Mouse (Mus musculus): ENCODE results near the gene Trpm4.
"Not testable (repeated sequence)": the region's sequence is repeated elsewhere in the genome, so short reads cannot be mapped to it uniquely, and the experiment has no call there.

The Trpm4 gene

DNA sequence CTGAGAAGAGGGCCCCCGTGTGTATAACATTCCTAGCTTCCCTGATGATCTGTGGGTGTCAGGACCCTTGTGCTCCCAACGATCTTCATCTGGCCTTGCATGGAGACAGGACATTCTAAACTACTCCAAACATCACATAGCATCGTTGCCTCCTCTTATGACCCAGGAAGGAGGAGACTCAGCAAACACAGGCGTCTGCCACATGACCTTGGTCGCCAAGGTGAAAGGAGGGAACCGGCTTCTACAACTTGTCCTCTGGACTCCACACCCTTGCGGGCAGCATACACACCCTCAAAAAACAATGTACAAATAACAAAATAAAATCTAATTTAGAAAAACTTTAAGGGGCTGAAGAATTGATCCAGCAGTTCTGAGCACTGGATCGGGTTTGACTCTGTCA, 21.6 kb downstream of the Trpm4 start:
- no peak for DNase-seq (ENCODE audit: low spot score)

DNA sequence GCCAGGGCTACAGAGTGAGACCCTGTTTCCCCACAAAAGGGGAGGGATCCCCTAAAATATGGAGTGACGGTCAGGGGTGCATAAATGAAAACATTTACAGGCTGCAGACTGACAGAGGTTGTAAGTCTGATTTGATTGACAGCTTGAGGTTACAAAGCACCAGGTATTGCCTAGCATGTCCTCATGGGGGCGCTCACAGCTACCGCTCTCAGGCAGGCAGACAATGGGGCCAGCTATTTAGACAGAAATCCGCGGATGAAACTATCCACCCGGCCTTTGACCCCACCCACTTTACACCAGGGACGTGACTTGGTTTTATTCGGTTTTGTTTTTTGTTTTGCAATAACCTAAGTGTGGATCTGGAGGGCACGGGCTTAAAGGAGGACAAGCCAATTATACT, 24.1 kb downstream of the Trpm4 start:
- no peak for DNase-seq (ENCODE audit: low spot score)

DNA sequence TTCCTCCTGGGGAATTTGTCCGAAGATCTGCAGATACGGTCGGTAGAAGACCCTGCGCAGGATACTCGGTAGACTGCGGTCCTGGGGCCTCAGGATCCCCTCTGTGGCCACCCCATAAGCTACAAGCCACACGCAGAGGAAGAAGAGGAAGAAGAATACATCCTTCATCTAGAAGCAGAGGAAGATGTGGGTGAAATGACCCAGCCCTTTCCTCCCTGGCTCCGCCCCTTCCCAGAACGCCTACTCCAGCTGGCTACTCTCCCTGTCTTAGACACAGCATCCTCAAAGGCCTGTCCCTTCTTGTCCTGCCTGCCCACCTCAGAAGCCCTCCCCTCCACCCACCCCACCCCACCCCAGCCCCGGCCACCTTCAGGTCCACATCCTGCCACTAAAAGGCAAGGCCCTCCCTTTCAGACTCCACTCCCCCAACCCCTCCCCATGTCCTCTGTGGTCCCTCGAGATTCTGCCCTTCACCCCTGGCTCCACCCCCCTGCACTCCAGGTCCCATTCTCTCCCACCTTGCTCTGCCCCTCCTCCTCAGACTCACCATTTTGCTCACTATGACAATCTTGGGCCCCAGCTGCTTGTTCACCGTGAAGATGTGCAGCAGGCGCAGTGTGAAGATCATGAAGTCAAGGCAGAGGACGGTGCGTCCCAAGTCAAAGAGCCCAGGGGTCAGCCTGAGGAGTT, 24.9 kb downstream of the Trpm4 start:
- DNase-seq (ENCODE audit: low spot score): no peak

DNA sequence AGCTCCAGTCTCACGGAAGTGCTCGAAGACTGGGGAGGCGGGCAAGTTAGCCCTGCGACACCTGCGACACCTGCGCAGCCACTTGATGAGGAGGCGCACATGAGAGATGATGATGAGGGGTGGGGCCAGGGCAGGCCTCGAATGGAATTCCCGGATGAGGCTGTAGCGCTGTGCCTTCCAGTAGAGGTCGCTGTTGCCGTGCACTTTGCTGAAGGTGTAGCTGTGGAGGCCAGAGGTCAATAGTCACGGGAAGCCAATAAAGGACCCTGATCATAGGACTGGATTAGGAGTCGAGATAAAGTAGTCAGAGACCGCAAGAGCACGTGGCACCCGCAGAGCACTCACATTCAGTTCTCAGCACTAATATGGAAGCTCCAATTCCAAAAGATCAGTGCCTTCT, 28.3 kb downstream of the Trpm4 start:
- no peak for DNase-seq (ENCODE audit: low spot score)

DNA sequence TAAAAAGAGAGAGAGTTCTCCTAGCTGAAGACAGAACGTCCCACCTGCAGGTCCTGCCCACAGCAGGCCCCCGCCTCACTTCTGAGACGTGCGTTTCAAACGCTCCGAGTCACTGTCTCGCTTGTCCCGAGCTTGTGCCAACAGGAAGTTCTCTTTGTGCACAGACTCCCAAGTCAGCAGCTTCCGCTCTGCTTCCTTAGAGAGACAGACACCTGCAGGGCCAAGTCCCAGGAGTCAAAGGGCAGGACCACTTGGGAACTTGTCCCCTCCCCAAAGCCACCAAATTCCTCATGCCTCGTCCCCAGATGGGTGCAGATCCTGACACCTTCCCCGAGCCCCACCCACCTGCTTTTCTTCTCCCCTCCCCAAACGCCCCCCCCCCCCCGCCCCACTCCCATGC, 28.7 kb downstream of the Trpm4 start:
- DNase-seq (ENCODE audit: low spot score): no peak

DNA sequence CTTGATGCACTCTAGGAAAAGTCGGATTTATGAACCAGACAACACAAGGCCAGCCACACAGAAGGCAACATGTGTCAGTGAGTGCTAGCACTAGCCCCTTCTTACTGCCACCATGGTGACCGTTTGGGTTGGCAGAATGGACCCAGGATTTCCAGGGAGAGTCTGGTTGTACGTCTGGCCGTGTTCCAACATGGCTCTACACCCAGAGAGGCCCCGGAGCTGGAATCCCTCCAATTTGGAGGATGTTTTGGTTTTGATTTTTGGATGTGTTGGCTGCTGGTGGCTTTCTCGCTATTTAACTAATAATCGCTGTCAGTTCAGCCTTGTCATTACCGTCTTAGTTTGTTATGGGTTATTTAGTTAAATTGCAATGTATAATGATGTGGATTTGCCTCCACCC, 31.0 kb downstream of the Trpm4 start:
- no peak for DNase-seq (ENCODE audit: low spot score)

DNA sequence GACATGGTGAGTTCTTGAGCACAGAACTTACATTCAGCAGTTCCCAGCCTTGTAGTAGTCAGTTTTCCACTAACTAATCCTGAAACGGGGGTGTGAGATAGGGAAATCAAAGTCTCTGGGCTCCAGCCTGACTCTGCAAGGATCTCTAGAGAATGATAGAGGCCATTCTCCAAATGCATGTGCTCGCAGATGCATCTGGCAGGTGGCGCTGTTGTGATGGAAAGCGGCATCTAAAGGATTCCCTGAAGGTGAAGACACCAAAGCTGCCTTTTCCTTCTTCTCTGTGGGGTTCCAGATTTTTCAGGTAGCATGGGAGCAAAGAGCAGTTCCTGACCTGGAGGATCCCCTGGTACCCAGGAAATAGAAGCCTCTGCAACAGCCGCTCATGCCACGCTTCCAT, 33.3 kb downstream of the Trpm4 start:
- no peak for DNase-seq (ENCODE audit: low spot score)

DNA sequence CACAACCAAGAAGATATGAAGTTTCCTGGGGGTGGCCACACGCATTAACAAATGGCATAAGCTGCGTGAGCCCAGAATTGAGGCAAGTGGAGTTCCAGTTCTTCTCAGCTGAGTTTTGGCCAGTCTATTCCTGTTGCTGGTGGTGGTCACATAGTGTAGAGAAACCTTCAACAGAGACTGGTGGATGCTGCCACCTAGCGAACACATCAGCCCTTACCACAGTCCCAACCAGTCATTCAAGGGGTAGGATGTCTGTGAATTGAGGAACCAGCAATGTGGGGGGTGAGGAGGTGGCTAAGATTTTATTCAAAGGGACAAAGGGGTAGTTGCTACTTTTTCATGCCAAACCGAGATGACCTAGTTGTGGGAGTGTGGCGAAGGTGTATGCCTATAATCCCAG, 33.8 kb downstream of the Trpm4 start:
- no peak for DNase-seq (ENCODE audit: low spot score)

DNA sequence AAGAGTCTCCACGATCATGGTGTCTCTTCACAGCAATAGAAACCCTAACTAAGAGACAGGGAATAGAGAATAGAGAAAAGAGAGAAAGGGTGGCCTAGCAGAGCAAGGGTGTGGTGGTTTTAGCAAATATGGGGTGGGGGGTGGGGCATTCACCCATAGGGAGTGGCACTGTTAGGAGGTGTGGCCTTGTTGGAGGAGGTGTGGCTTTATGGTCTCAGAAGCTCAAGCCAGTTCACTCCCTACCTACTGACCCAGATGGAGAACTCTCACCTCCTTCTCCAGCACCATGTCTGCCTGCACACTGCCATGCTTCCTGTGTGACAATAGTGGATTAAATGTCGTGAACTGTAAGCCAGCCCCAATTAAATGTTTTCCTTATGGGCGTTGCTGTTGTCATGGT, 36.0 kb downstream of the Trpm4 start:
- DNase-seq (ENCODE audit: low spot score): no peak

DNA sequence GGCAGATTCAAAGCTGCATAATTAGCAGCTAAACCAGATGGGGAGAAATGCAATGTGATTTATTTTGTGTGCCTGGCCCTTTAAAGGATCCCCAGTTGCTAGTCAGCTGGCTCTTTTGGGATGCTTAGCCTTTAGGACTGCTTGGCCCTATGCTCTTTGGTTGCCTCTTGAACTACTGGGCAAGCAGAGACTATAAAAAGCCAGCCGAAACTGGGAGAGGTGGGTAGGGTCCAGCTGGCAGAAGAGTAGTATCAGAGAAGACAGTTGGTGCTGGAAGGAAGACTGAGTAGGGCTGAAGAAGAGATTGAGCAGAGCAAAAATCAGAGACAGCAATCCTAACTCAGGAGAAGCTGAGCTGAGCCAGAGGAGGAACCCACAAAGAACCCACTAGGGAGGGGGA, 37.0 kb downstream of the Trpm4 start:
- no peak for DNase-seq (ENCODE audit: low spot score)

DNA sequence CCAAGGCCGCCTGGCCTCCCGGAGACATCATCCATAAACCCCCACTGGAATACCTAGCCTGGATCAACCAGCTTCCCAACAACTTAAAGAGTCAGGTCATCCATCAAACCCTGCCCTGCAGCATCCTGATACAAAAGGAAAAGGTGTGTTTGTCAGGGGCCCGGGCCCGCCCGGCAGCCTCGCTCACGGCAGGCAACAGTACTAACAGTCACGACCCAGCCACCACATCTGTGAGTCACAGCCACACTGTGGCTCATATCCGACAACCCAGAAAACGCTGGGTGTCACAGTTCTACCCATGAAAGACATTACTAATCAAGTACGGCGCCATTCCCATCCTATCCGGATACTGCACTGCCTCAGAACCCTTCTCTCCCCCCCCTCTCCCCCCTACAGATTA, 47.1 kb downstream of the Trpm4 start:
- DNase-seq (ENCODE audit: low spot score): no peak

DNA sequence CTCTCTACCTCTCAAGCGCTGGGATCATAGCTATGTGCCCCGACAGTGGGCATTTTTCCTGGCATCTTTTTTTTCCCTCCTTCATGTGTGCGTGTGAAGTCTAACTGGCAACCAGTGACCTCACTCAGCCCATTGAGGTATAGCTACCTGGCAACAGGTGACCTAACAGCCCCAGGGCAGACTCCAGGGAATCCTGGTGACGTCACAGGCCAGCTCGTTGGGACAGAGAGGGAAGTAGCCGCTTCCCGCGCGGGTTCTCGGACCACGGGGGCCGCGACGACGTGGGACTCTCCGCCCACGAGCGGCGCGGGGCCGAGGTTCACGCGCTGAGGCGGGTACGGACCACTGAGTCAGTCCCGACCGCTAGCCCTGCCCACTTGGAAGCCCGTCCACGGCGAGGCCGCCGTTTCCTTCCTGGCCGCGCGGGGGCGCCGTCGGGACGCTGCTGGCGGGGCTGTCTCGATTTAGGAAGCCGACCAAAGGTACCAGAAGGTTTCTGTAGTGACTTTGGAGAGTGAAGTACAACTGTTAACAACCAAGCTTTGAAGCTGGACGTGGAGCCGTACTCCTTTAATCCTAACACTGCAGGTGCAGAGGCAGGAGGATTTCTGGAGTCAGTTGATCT, 56.3 kb downstream of the Trpm4 start, which contains the start of gene Slc6a21:
Gene Slc6a21, plus strand, starts transcription at position 378 of the 625 bp plus-strand sequence.
- DNase-seq (ENCODE audit: low spot score): no peak

DNA sequence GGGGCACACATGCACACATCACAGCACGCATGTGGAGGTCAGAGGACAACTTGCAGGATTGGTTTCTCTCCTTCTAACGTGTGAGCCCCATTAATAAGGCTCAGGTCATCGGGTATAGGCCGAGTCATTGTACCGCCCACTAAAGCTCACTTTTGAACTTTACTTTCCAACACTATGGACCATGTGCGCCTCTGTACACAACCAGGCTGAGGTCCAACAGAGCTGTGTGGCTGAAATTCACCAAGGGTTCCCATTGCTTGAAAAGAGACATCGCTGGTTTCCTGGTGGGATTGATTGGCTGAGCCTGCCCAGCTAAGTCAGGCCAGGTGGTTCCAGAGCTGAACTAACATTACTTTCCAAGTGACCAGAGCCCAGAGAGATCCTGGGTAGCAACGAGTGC, 59.9 kb downstream of the Trpm4 start:
- no peak for DNase-seq (ENCODE audit: low spot score)

DNA sequence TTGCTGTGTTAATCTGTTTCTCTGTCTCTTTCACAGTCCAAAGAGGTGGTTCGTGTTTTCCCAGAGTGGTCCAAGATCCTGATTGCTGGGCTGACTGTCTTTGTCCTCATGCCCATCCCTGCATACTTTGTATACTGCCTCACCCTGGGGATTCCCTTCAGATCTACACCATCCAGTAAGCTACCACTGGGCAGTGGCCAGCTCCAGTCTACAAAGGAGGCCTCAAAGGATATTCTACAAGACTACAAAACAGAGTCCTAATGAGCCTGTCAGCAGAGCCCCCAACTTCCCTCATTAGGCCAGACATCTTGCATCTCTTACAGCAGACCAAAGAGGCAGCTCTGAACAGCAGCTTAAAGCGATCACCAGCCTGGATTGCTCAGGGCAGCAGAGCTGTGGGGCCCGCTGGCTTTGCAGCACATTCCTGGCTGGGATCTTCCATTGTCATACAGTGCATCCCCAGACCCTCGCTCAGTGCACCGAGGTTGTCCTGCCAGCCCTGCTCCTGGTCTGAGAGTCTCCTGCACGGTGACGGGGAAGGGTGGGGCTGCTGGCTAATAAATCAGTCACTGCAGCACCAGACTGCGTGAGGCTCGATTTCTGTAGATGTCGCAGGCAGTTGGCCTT, 60.7 kb downstream of the Trpm4 start:
- no peak for DNase-seq (ENCODE audit: low spot score)

DNA sequence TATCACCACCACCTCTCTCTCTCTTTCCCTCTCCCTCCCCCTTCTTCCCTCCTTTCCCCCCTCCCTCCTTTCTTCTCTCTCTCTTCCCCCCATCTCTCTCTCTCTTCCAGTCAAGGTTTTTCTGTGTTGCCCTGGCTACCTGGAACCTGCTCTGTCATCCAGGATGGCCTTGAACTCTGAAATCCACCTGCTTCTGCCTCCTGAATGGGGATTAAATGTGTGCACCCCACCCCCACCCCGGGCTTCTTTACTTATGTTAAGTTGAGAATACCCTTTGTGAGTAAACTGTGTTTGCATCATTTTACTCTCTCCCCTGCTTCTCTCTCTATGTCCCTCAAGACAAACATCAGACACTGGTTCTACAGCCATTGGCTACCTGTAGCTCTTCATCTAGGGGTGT, 68.1 kb downstream of the Trpm4 start:
- DNase-seq (ENCODE audit: low spot score): no peak

DNA sequence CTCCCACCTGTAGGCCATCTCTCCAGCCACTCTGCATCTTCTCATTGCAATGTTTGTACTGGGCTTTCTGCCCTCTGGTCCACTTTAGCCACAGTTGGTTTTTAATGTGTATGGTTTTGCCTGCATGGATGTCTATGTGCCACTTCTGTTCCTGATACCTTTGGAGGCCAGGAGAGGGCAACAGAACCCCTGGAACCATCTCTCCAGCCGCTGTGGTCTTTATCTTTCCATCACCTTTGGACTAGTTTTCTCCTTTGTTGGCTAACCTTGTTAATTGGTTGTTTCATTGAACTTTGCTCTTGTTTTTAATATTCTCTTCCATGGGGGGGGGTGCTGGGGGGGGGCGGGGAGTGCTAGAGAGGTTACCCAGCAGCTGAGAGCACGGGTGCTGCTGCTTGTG, 69.2 kb downstream of the Trpm4 start:
- no peak for DNase-seq (ENCODE audit: low spot score)

DNA sequence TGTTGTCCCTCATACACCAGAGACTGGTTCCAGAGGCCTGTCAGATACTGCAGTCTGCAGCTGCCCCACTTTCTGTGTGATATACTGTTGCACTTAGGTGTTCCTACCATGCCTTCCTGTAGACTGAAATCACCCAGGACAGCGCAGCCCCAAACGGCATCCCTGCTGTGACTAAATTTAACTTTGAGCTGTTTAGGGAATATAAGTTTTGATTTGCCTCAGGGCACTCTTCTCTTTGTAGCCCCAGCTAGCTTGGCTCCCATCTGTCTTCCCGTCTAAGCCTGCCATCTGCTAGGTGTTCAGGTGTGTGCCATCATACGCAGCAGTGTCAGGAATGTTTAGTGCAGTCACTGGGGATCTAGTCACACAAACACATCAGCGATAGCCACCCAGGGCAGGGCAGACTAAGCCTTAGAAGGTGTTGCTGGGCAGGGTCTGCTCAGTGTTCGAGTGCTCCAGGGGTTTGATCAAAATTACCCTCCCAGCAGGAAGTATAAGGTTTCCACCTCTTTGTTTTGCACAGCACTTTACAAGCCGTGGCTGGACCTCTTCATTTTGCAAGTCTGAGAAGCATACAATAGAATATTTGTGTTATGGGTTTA, 70.5 kb downstream of the Trpm4 start:
- no peak for DNase-seq (ENCODE audit: low spot score)

DNA sequence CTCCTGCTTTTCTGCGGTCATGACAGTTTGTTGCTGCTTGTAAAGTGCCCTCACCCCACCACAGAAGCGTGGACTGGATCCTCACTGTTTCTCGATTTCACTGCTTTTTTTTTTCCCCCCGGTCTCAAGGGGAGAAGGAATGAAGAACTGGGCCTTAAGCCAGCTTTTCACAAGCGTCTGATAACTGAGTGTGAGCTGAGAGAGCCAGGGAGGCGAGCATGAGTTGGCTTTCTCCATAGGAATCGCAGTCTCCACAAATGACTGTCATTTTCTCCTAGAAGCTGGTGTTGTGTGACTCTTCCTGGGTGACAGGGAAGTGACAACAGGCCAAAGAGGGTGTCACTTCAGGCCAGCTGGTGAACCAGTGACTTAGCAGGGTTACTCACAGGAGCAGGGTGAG, 71.3 kb downstream of the Trpm4 start:
- no peak for DNase-seq (ENCODE audit: low spot score)

DNA sequence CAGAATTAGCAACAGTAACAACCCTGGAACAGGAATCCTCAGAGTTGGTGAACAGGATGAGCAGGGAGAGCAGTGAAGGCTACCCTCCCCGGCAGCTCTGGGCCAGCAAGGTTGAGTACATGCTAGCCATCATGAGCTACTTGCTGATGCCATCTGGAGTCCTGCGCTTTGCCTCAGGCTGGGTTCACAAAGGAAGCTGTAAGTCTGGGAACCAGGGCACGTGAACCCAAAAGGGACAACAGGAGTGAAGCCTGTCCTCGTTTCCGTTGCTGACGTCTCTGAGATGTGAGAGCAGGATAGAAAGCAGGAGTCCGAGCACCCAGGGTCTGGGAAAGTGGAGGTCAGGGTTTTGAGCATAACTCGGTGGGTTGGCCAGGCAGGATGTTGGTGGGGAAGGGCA, 74.3 kb downstream of the Trpm4 start:
- no peak for DNase-seq (ENCODE audit: low spot score)

DNA sequence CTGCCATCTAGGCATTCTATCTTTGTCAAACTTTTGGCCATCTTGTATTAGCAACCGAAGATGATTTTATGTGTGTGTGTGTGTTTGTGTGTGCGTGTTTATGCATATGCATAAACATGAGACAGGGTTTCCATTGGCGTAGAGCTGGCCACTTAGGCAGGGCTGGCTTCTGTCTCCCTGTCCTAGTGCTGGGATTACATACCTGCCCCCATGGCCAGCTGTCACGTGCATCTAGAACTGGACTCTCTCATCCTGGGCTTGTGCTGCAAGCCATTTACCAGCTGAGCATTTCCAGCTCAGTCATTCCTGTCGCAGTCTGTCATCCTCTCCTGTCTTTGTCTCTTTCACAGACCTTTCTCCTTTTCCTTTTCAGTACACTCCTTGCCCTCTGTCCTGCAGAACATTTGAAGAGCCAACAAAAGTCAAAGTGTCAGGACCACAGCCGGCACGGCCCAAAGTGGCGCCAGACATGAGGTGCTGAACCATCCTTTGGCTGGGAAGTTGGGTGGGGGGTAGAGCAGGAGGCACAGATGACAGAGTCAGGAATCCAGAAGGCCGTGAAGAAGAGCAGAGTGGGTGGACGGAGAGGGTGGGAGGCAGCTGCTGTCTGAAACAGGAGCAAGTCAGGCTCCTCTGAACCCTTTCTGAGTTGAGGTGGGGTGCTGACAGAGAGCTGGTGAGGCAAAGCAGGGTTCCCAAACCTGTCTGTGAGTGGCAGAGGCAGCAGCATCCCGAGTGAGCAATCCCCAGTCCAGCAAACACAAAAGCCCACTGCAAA, 76.3 kb downstream of the Trpm4 start:
- DNase-seq (ENCODE audit: low spot score): no peak

DNA sequence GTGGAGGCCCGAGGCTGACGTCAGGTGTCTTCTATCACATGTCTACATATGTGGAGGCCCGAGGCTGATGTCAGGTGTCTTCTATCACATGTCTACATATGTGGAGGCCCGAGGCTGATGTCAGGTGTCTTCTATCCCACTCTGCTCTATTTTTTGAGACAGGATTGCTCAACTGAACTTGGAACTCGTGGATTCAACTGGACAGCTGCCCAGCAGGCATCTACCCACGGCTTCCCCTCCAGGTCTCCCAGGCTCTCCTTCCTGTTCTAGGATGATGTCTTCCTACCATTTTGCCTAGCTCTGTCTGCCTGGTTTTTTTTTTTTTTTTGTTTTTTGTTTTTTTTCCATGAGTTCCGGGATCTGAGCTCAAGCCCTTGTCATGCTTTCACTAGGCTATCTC, 77.8 kb downstream of the Trpm4 start:
- not testable (repeated sequence) for DNase-seq (ENCODE audit: low spot score)

DNA sequence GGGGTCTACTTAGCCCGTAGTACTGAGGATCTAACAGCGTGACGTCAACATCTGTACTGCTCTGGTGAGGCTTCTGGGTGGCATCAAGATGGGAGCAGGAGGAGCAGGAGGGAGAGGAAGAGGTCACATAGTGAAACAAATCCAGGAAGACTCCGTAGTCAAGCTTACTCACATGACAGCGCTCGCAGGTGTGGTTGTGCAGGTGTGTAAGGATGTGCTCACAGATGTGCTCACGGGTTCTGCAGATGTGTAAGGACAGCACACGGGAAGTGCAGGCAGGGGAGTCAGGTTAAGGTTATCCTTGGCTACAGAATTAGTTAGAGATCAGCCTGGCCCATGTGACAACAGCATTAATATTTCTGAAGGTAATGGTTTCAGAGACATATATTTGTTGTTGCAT, 79.8 kb downstream of the Trpm4 start:
- no peak for DNase-seq (ENCODE audit: low spot score)

Data from urinary bladder, postnatal 10 days (tissue).